Mouse (Mus musculus): ENCODE measurements around the gene Cers6.

The Cers6 gene

GRCm38 (mm10) chr2:68917010-68917409, 55.8 kb downstream of the Cers6 start:
- DNase-seq (ENCODE audit: low spot score in 2 of 2) = no peak

DNA sequence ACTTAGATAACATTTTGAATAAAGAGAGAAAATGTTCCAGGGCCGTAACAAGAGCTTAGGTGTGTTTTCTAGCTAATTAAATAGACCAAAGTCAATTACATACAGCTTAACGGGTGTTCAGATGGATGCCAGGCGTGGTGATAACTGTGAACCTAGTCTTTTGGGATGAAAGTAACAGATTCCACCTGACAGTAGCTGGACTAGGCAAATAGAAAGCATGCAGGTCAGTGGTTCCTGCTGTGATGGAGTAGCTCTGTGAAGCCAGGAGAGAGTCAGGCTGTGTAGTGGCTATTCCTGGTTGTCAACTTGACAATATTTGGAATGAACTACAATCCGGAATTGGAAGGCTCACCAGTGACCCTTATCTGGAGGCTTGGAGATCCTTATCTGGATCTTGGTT, 56.3 kb downstream of the Cers6 start:
- no peak for DNase-seq (ENCODE audit: low spot score in 2 of 2)

DNA sequence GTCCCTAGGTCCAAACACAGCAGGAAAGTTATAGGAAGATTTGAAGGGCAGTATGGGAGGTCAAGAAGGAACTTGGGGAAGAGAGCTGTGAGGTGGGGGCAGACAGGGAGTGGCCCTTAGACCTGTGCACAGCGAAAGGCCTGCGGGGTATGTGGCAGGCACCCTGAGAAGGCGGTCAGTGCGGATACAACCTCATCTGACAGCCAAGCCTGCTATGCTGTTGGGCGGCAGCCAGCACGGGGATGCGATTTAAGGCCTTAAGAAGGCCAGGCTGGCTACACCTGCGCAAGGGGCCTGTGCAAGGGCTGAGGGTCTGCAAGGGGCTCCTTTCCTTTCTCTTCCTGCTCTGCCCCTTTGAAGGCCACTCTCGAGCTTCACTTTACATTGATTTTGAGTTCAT, 63.1 kb downstream of the Cers6 start:
- no peak for DNase-seq (ENCODE audit: low spot score in 2 of 2)

- DNase-seq (ENCODE audit: low spot score in 2 of 2) = no peak
These were observed 64.3 kb downstream of the Cers6 start for GRCm38 (mm10) chr2:68925542-68925941.

GRCm38 (mm10) chr2:68926913-68927790, 65.9 kb downstream of the Cers6 start:
- no peak for DNase-seq (ENCODE audit: low spot score in 2 of 2)

DNA sequence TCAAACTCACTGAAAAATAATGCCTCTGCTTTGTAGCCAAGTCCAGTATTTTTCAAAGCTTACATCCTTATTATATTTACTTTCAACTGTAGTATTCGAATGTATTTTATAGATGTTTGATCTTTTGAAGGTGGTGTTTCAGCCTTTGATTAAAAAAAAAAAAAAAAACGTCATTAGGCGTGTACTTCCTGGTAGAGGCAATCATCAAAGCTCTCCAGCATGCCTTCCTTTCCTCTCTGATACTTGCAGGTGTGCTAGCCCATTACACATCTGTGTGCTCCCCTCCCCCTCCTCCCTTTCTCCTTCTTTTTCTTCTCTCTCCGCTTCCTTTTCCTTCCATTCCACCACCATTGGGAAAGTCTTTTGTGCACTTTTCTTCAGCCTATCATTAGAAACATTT, 71.0 kb downstream of the Cers6 start:
- no peak for DNase-seq (ENCODE audit: low spot score in 2 of 2)

- DNase-seq (ENCODE audit: low spot score in 2 of 2) = no peak
These were observed 71.4 kb downstream of the Cers6 start for GRCm38 (mm10) chr2:68932656-68933055.

GRCm38 (mm10) chr2:68934651-68935050, 73.4 kb downstream of the Cers6 start:
- DNase-seq (ENCODE audit: low spot score in 2 of 2) = no peak

DNA sequence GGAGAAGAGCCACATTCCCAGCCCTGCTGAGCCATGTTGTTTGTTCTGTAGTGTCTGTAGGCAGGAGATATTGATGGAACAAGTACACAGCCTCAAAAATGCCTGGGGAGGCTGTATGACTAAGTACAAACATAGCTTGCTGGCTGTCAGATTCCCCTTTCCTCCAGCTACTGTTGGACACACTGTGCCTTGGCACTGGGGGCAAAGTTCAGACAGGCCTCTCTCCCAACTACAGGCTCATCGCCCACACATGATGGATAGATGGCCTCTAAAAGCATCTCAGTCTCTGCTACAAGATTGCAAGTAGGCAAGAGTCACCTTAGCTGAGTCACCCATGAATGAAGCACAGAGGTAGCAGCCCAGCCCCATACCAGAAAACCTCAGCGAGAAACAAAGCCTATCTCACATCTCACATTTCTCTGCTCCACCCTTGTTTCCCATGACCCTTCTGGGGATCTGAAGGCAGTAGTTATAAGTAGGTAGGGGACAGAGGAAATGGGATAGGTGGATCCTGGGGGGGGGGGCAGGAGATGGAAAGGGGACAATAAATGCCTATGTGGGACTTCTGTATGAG, 74.6 kb downstream of the Cers6 start:
- no peak for DNase-seq (ENCODE audit: low spot score in 2 of 2)

DNA sequence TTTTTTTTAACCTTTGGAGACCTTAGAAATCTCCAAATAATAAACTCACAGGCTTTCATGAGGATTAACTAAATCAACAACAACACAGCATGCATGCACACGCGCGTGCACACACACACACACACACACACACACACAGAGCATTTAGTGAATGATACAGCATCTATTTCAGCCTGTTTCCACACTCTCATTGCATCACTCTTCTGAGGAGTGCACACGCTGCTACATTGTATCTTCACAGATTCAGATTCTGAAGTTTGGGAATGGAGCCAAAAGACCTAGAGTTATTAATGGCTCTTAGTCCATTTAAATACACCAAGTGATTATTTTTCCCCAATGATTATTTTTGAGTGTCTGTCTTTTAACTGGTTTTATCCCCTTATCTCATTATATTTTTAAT, 75.5 kb downstream of the Cers6 start:
- no peak for DNase-seq (ENCODE audit: low spot score in 2 of 2)

- DNase-seq (ENCODE audit: low spot score in 2 of 2) = no peak
These were observed 76.6 kb downstream of the Cers6 start for GRCm38 (mm10) chr2:68937833-68938232.

DNA sequence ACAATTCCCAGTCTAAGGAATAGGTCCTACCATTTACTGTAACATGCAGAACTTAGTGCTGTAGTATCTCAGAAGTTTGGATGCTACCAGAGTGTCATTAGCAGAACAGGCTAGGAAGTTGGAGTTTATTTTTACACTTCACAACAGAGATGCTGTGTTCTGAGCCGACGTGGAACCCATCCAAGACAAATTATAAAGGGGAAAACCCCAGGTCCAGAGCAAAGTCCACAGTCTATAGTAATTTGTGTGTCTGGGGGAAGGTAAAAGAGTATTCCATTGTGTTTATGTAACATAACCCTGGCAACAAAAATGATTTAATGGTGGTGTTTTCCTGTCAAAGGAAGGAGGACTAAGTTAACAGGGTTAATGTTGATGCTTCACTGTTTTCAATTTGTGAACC, 83.7 kb downstream of the Cers6 start:
- DNase-seq (ENCODE audit: low spot score in 2 of 2) = no peak

DNA sequence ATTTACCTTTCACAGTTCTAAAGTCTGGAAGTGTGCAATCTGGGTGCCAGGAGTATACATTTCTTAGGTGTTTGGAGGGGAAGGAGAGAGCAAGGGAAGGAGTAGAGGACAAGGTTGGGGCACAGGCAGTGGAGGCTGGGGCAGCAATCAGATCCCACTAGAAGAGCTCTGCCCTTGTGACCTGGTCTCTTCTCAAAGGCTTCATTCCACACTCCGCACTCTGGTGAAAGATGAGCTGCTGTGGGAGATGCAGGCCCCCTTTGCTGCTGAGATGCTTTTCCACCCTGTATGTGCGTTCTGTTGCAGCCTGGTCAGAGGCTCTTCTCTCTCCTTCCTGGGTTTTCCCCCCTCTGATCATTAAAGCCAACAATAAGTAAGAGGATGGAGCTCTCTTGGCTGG, 84.7 kb downstream of the Cers6 start:
- DNase-seq (ENCODE audit: low spot score in 2 of 2) = no peak

GRCm38 (mm10) chr2:68946819-68947218, 85.6 kb downstream of the Cers6 start:
- DNase-seq (ENCODE audit: low spot score in 2 of 2) = no peak

DNA sequence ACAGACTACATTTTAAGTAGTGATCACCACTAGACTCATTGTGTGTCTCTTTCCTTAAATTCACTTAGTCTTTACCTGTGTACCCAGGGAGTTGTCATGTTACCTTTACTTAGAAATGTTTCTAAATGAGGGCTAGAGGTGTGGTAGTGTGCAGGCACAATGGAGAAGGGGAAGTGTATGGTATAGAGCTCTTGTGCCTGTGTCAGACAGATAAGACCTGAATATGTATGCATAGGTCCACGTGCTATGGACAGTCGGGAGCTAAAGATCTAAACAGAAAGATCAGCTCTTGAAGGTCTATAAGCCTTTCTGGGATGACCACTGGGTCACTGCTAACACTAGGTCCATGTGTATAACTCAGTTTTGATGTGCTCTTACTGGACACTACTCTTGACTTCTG, 87.9 kb downstream of the Cers6 start:
- no peak for DNase-seq (ENCODE audit: low spot score in 2 of 2)

DNA sequence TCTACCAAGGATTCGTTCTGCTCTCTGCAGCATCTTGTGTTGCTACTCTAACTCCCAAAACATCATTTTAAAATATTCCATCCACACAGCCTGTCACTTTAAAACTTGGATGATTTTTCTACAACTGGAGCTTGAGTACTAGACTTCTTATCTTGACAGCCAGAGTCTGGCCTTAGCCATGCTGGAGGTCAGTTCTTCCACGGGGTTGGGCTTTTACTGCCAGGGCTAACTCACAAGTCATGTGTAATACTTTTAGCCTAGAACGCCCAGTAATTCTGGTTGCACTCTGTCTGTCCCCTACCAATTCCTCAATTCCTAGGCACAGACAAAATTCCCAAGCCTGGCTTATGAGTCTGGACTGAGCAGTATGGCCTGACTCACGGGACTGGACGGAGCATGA, 88.5 kb downstream of the Cers6 start:
- no peak for DNase-seq (ENCODE audit: low spot score in 2 of 2)

DNA sequence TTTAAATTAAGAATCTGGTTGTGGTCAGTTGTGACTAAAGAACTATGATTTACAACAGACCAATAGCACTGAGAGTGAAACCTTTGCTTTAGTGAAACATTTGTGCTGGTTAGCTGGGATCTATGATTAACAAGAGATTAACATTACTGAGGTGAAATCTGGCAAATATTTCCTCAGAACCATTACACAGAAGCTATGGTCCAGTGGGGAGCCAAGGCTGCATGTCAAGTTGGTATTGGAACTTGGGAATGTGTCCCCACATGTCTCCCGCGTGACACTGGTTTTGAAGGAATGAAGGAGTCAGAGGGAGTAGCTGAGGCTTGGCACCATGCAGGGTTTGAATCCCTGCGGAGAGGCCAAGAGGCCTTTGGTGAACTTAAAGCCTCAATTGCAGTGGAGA, 90.5 kb downstream of the Cers6 start:
- DNase-seq (ENCODE audit: low spot score in 2 of 2) = no peak

DNA sequence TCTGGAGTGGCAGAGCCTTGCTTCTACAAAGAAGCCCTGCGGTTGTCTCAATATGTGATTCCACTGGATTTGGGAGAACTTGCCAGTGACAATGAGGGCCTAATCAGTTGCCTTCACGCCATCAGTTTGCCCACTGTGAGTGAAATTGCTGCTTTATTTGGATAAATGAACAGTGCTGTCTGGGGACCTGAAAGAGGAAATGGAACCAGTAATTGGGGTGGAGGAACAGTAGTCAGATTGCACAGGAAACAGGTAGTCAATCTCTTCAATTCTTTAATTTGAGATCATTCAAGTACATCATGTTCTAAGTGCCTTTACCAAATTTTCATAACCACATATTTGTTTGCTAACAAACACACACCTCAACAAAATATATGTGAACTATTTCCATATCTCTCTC, 92.4 kb downstream of the Cers6 start:
- DNase-seq (ENCODE audit: low spot score in 2 of 2) = no peak

- DNase-seq (ENCODE audit: low spot score in 2 of 2) = no peak
These were observed 94.3 kb downstream of the Cers6 start for GRCm38 (mm10) chr2:68955496-68955895.

DNA sequence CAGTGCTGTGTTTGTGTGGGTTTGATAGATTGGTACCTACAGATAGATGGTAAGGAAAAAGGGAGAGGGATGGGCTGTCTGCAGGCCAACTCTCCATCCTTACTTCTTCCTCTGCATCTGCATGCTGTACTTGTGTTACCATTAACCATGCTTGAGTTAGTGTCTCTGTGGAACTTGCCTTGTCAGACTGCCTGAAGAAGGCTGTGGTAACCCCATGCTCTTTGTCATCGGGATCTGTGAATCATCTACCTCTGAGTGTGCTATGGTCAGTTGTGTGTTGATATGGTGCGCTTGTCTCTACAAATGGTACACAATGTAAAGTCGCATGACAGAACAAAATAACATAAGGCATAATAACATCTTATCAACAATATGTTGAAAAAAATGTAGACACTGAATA, 94.9 kb downstream of the Cers6 start:
- no peak for DNase-seq (ENCODE audit: low spot score in 2 of 2)

DNA sequence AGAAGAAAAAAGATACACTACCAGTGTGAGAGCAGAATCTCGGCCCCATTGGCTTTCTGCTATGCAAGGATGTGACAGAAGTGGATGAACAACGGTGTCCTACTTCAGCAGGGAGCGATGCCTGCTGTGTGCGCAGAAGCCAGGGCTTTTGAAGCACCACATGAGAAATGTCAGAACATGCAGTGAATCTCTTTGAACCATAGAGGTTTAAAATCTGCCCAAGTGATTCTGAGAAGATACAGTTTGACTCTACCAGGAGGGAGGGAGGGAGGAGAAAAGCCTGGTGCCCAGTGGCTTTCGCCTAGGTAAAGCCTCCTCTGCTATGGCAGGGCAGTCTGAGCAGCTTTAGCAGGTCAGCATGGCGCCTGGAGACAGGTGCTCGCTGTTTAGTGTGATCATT, 96.6 kb downstream of the Cers6 start:
- DNase-seq (ENCODE audit: low spot score in 2 of 2) = no peak

DNA sequence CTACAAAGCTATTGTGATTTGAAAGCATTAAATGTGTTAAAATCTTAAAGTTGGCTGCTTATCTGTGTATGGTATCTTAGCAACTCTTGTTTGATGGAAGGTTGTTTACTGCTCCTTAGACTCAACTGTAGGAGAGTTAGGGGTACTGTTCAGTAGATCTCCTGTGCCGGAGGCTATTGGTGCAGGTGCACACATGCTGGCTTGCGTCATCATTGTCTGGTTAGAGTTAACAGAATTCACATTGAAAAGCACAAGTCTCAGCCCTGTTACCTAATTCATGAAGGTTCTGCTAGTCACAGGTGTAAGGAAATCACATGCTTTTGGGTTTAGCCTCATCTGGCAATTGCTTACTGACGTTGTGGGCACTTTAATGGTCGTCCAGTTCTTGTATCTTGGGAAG, 98.3 kb downstream of the Cers6 start:
- no peak for DNase-seq (ENCODE audit: low spot score in 2 of 2)

GRCm38 (mm10) chr2:68960060-68960459, 98.8 kb downstream of the Cers6 start:
- no peak for DNase-seq (ENCODE audit: low spot score in 2 of 2)

GRCm38 (mm10) chr2:68960620-68961019, 99.4 kb downstream of the Cers6 start:
- no peak for DNase-seq (ENCODE audit: low spot score in 2 of 2)
